Mouse (Mus musculus) embryonic fibroblast, embryonic 13.5 days (primary cell): ENCODE measurements at regions not wholly inside any gene's neighbourhood (a gene's known extent, or its start where the extent isn't known, plus 50 kb on each side); places are given as distances from the start of the nearest gene placed in this dataset.

Source experiments
- H3K27ac ChIP-seq: 2 replicates; pipeline ENCODE4 v1.5.1; 2012; ENCODE audit warnings: low read length, control low read depth, inconsistent platforms; ENCODE audit not compliant: insufficient read depth
- H3K4me1 ChIP-seq: 2 replicates; pipeline ENCODE4 v1.6.1; 2011; ENCODE audit warnings: low read length; ENCODE audit not compliant: control insufficient read depth, insufficient read depth
- H3K4me3 ChIP-seq: 2 replicates; pipeline ENCODE4 v1.5.1; 2011; ENCODE audit warnings: mild to moderate bottlenecking, control low read depth, low read length; ENCODE audit not compliant: insufficient read depth
- CTCF ChIP-seq: IDR thresholded peaks from 2 replicates; pipeline ENCODE4 v1.5.1; 2011; ENCODE audit warnings: mild to moderate bottlenecking, control low read depth, low read length, moderate library complexity, borderline replicate concordance; ENCODE audit not compliant: insufficient read depth
- POLR2A ChIP-seq: IDR thresholded peaks from 2 replicates; pipeline ENCODE4 v1.6.1; 2011; ENCODE audit warnings: low read depth, mild to moderate bottlenecking, control low read depth, low read length, moderate library complexity

DNA sequence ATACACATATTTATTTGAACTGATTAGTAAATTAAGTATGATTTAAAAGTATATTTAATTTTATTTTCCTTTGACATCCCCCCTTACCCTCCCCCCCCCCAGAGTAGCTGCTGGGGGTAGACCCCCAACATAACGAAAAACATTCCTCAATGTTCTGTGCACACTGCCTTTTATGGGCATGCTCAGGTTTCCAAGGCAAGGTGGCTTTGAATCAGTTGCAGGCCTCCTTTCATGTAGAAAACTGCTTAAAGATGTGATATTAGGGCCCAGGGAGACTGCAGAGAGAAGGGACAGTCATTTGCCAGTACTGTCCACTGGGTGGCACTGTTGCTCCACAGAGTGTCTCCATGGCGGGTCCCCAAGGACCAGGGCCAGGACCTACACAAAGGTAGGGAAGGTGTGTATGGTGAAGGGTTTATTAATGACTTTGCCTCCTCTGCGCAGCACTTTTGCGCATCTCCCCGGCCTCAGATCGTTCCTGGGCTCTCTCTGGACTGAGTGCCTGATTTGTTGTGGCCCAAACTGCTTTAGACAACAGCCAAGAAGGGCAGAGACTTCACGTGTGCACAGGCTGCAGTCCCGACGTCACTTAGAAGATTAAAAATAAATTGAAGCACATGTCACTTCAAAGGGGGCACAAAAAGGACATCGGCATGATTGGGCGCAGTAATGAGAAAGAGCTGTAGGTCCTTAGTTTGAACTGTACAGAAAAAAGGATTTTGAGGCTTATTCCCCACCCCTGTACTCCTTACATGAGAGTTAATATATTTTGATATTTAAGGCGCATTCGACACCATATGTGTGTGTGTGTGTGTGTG lies 64.0 kb downstream of the Cmpk2 start:
- H3K27ac ChIP-seq = no peak overlapping the region
- TF ChIP-seq CTCF (peak; percentile 86), POLR2A (no peak)
- no peak overlapping the region for H3K4me3 ChIP-seq
- peaks cover 4% of the 10 kb centered on the region for H3K4me1 ChIP-seq

DNA sequence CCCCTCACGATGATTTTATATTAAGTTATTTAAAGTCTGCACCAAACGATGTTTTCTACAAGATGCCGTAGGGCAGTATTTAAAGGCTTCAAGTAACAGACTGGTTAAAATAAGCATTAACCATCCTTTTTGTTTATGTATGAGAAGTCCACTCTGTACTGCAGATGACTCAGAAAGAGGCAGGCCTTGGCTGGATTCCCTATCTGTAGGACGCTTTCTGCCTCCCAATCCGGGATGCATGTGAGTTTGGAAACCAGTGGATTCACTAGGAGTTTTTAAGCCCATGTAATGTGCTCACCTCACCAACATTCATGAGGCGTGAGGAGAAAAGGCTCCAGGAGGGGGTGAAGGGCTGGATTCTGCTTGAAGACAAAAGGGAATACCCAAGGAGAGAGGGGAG lies 63.1 kb downstream of the Cmpk2 start:
- no peak overlapping the region for H3K27ac ChIP-seq
- H3K4me1 ChIP-seq = peaks cover 4% of the 10 kb centered on the region
- no peak overlapping the region for H3K4me3 ChIP-seq
- TF ChIP-seq CTCF (no peak), POLR2A (no peak)
